Mouse (Mus musculus) cerebellum, adult 2 months (tissue): ENCODE data around the gene Hip1. TPM values are rescaled to one million over a fixed set of nuclear protein-coding genes. Genes with fewer than 3 reads are reported as not detected.
A peak's percentile ranks its signal among the peaks of the same experiment; 100 is the strongest.

Experiments
- DNase-seq, 2 experiments: peaks; one replicate each; pipeline ENCODE4 v3.0.0; 2021
- H3K27ac ChIP-seq: fragments of 200-500 bp; 2 replicates; pipeline ENCODE4 v1.5.1; 2012; ENCODE audit warnings: low read length, control low read depth, inconsistent platforms; ENCODE audit not compliant: insufficient read depth
- H3K27me3 ChIP-seq: fragments of 200-500 bp; 2 replicates; pipeline ENCODE4 v1.6.1; 2012; ENCODE audit warnings: inconsistent platforms, mild to moderate bottlenecking, low read length, moderate library complexity; ENCODE audit not compliant: control insufficient read depth, insufficient read depth
- H3K4me1 ChIP-seq: fragments of 200-500 bp; 2 replicates; pipeline ENCODE4 v1.6.1; 2011; ENCODE audit warnings: low read length; ENCODE audit not compliant: control insufficient read depth, insufficient read depth
- H3K4me3 ChIP-seq: fragments of 200-500 bp; replicated peaks from 2 replicates; pipeline ENCODE3; 2011; ENCODE audit warnings: mild to moderate bottlenecking, low read depth, low read length, control low read depth; ENCODE audit not compliant: insufficient read depth
- CTCF ChIP-seq: fragments of 200-500 bp; IDR thresholded peaks from 2 replicates; pipeline ENCODE4 v1.5.1; 2011; ENCODE audit warnings: low read depth, mild to moderate bottlenecking, control low read depth, low read length, moderate library complexity, borderline replicate concordance; ENCODE audit not compliant: insufficient read depth
- POLR2A ChIP-seq: fragments of 200-500 bp; IDR thresholded peaks from 2 replicates; pipeline ENCODE4 v1.6.1; 2011; ENCODE audit warnings: low read length, control low read depth, borderline replicate concordance; ENCODE audit not compliant: insufficient read depth
- WGBS: fragments of 180-500 bp; shearing (Covaris S2); methylation state at CpG from one replicate; pipeline ENCODE4 v1.1.7; 2018; 5-methylcytosine and 5-hydroxymethylcytosine counted together
- polyA plus RNA-seq: library from polyadenylated mRNA; depleted of rRNA; stranded (reverse); fragments of >200 nt; gene quantifications from 2 replicates; pipeline ENCODE4 v1.2.3, GENCODE M21; 2012

The Hip1 gene
- polyA plus RNA-seq, 1 experiment, result 32.3 TPM

DNA sequence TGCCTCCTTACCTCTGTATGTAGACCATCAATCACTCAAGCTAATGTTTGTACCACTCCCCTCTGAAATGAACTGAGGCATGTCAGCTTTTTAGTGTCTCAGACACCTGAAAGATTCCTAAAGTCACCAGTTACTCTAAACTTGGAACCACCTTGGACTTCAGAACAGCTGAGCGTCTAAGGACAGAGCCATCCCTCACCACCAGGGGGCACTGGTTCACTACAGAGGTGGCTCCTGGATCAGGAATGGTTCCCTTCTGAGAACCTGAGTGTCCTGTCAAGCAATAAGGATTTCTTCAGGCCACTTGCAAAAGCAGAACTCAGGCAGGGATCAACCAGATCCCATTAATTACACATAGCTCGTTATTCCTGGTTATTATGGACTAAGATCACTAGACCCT, 144.7 kb downstream of the Hip1 start:
- TF ChIP-seq CTCF (peak; percentile 90), POLR2A (no peak)
- DNase-seq, result peak; percentile 63 to 74
- 4% methylated on average over 2 of the region's 2 CpGs for WGBS

DNA sequence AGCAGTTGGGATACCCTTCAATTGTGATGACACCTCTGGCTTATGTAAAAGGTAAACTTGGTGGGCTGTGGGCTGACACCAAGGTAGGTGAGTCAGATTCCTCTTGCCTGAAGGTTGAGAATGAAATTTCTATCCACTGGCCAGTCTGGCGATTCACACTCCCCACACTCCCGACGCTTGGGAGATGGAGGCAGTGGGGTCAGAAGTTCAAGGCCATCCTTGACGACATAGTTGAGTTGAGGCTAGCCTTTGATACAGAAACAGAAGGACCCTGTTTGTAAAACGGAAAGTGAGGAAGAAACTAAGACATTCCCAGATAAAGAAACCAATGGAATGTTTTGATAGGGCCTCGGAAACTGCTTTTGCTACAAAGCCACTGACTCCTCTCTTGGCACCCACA, 145.5 kb downstream of the Hip1 start:
- H3K27me3 ChIP-seq, result no peaks in the 10 kb centered on the region
- no peak overlapping the region for H3K27ac ChIP-seq
- no peak for DNase-seq
- no peaks in the 10 kb centered on the region for H3K4me1 ChIP-seq
- H3K4me3 ChIP-seq, result no peak overlapping the region
- TF ChIP-seq POLR2A (no peak), CTCF (no peak)
- 76% methylated on average over 6 of the region's 6 CpGs for WGBS

More for the DNA sequence above, 144.7 kb downstream of the Hip1 start:
- no peak overlapping the region for H3K4me3 ChIP-seq
- H3K27ac ChIP-seq, result no peak overlapping the region
- no peaks in the 10 kb centered on the region for H3K27me3 ChIP-seq
- no peaks in the 10 kb centered on the region for H3K4me1 ChIP-seq

DNA sequence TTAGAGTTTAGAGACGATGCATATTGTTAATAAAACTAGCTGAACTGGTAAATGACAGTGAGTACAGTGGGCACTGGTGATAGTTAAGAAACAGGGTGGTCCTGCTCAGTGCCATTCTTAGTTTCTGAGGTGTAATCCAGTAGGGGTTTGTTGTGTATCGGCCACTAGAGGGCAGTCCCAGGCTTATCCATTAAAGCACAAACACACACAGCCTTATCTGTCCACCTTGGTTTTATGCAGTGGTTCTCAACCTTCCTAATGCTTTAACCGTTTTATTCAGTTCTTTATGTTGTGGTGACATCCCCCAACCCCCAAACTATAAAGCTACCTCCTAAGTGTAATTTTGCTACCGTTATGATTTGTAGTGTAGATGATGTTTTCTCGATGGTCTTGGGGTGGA, 149.1 kb downstream of the Hip1 start:
- Histone ChIP-seq H3K4me3 (no peak overlapping the region), H3K4me1 (no peaks in the 10 kb centered on the region), H3K27me3 (no peaks in the 10 kb centered on the region), H3K27ac (no peak overlapping the region)
- DNase-seq, result no peak
- 47% methylated on average over 5 of the region's 5 CpGs for WGBS
- TF ChIP-seq CTCF (peak; percentile 19; the same call in 1 of the 2 replicates), POLR2A (no peak)

DNA sequence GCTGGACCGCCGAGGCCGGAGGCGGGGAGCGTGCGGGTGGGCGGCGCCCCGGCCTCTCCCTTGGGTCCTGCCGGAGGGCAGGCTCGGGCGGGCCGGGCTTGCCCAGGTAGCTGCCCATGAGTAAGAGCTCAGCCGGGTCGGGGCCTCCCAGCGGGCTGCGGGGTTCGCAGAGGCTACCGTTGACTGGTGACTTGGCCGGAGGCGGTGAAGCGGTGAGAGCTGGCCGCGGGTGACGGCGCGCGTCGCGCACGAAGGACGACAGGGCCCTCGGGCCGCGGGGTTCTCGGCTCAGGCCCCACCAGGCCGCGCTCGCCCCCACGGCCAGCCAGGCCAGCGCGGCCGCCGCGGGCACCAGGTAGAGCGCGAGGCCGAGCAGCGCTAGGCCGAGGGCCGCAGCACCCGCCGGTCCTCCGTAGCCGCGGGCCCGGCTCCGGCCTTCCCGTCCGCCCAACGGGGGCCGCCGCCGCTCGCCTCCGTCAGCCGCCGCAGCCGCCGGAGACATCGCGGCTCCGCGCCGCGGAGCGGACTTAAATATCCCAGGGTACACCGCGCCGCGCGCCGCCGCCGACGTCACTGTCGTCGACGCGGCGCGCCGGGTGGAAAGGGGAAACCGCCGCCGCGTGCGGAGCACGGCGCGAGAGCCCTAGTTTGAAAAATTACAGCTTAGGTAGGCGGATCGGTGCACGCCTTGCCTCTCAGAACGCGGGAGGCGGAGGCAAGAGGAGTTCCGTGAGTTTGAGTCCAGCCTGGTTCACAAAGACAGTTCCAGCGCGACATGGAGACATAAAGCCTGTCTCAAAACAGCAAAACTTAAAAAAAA, 150.7 kb downstream of the Hip1 start, which contains the start of gene Pom121:
Pom121 (minus strand) TSS at position 543 of the 820 bp plus-strand sequence.
- Histone ChIP-seq H3K4me1 (no peaks in the 10 kb centered on the region), H3K4me3 (peak within 1 kb of the TSS; percentile 73), H3K27me3 (no peaks in the 10 kb centered on the region), H3K27ac (peak within 1 kb of the TSS; percentile 72)
- WGBS, result under 1% methylated on average over 106 of the region's 110 CpGs
- DNase-seq, result peak; percentile 83
- TF ChIP-seq POLR2A (peak; percentile 51; the same call in 1 of the 2 replicates), CTCF (no peak)

DNA sequence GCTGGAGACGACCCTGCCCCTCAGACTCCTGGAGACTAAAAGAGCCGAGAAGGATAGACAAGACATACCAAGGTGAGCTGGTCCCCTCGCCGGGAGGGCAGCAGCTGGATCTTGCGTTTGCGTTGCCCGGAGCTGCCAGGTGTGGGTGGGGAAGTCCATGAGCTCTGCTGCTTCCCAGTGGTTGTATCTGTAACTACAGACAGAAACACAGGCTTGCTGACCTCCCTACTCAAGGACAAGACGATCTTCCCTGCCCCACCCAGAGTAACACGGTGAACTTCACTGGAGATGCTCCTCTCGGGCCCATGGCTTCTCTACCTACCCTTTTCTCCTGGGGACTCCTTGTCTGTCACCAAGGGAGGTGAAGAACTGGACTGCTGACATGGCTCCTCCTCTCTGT, 161.1 kb downstream of the Hip1 start:
- Histone ChIP-seq H3K4me3 (no peak overlapping the region), H3K27ac (no peak overlapping the region), H3K4me1 (no peaks in the 10 kb centered on the region), H3K27me3 (no peaks in the 10 kb centered on the region)
- no peak for TF ChIP-seq CTCF
- no peak for DNase-seq
- 79% methylated on average over 10 of the region's 10 CpGs for WGBS

DNA sequence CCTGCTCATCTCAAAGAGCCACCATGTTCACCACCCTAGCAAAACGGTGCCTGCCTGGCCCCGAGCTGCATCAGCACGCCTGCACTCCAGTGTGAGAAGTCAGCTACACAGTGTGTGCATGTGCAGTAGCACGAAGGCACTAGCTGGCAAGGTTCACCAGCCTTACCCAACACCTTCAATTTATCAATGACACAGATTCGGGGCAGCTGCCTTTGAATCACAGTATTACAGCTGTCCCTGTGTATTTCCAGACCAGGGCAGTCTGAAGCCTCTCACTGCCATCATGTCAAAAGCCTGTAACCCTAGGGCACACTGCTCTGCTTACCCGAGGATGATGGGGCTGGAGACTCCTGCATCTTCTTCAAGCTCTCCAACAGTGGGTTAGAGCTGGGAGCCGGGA, 162.2 kb downstream of the Hip1 start:
- no peaks in the 10 kb centered on the region for H3K4me1 ChIP-seq
- H3K27ac ChIP-seq, result no peak overlapping the region
- TF ChIP-seq CTCF, result no peak
- no peak for DNase-seq
- WGBS, result 88% methylated on average over 7 of the region's 7 CpGs
- no peaks in the 10 kb centered on the region for H3K27me3 ChIP-seq
- no peak overlapping the region for H3K4me3 ChIP-seq

DNA sequence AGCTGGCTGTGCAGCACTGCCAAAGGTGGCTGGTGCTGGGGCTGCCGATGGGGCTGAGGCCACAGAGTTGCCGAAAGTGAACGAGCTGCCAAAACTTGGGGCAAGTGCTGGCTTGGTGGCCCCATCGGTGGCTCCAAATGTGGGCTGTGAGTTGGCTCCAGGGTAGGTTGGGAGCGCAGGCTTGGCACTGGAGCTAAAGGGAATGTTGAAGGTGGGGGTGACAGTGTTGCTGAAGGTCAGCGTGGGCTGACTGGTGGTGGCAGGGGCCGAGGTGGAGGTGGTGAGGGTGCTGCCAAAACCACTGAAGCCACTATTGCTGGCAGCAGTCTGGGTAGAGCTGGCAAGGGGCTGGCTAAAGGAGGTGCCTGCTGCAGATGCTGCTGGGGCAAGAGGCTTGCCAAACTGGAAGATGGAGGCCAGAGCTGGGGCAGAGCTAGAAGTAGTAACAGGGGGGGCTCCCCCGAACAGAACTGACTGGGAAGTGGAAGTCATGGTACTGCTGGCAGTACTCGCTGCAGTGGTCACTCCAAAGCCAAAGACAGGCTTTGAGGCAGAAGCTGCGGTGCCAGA, 163.5 kb downstream of the Hip1 start:
- H3K27ac ChIP-seq, result no peak overlapping the region
- TF ChIP-seq POLR2A (no peak), CTCF (no peak)
- H3K27me3 ChIP-seq, result no peaks in the 10 kb centered on the region
- no peak overlapping the region for H3K4me3 ChIP-seq
- DNase-seq, result no peak
- H3K4me1 ChIP-seq, result no peaks in the 10 kb centered on the region
- 50% methylated on average over 10 of the region's 10 CpGs for WGBS

DNA sequence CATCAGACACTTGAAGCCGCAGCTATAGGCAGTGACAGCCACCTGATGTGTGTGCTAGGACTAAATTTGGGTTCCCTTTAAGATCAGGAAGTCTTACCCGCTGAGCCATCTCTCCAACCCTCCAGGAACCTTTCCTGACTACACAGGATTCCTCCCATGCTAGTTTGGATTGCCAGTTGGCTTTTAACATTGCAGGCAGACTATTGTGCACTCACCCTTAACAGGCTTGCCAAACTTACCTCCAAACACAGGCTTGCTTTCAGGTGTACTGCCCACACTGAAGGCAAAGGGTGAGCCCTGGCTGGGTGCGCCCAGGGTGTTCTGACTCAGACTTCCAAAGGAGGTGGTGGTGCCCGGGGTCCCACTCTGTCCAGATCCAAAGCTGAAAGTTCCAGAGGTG, 164.2 kb downstream of the Hip1 start:
- Histone ChIP-seq H3K4me1 (no peaks in the 10 kb centered on the region), H3K27me3 (no peaks in the 10 kb centered on the region), H3K4me3 (no peak overlapping the region), H3K27ac (no peak overlapping the region)
- no peak for TF ChIP-seq POLR2A
- no peak for TF ChIP-seq CTCF
- DNase-seq, result no peak
- 90% methylated on average over 4 of the region's 4 CpGs for WGBS
